Mouse (Mus musculus): ENCODE measurements around the gene Olfml2a. TPM values are rescaled to one million over a fixed set of nuclear protein-coding genes. Genes with fewer than 3 reads are reported as not detected.

Gene Olfml2a
- polyA plus RNA-seq, 1 experiment from 2014 or later = 1.2 TPM

- H3K36me3 ChIP-seq (ENCODE audit: control insufficient read depth, insufficient read depth, low read length) = no peaks in the 10 kb centered on the region
- WGBS = 82% methylated on average over 3 of the region's 3 CpGs
- 0 out of 2 replicates have a peak, but pooled peaks cover 4% of the 10 kb centered on the region for H3K9me3 ChIP-seq (ENCODE audit: control insufficient read depth, low read length)
- DNase-seq (ENCODE audit: low spot score) (no peak), ATAC-seq (replicated peaks; ENCODE audit: low FRiP score, low TSS enrichment, low read depth) (no peak)
- no peak overlapping the region for H3K4me2 ChIP-seq (ENCODE audit: low read length)
- no peak overlapping the region for H3K27ac ChIP-seq (ENCODE audit: low read depth)
- H3K4me1 ChIP-seq (replicated peaks; ENCODE audit: control insufficient read depth, insufficient read depth, low read length) = no peaks in the 10 kb centered on the region
- no peaks in the 10 kb centered on the region for H3K27me3 ChIP-seq (replicated peaks; ENCODE audit: control insufficient read depth, insufficient read depth, low read length)
- no peak overlapping the region for H3K4me3 ChIP-seq (ENCODE audit: low read depth, low read length)
- no peak overlapping the region for H3K9ac ChIP-seq (ENCODE audit: low read length)
Observed at GRCm38 (mm10) chr2:38986580-38986979, 54.8 kb downstream of the Olfml2a start.

- Histone ChIP-seq H3K9ac (ENCODE audit: low read length) (no peak overlapping the region), H3K27ac (ENCODE audit: low read depth) (no peak overlapping the region), H3K4me2 (ENCODE audit: low read length) (no peak overlapping the region), H3K27me3 (replicated peaks; ENCODE audit: control insufficient read depth, insufficient read depth, low read length) (no peaks in the 10 kb centered on the region), H3K4me3 (ENCODE audit: low read depth, low read length) (no peak overlapping the region), H3K4me1 (replicated peaks; ENCODE audit: control insufficient read depth, insufficient read depth, low read length) (no peaks in the 10 kb centered on the region), H3K36me3 (ENCODE audit: control insufficient read depth, insufficient read depth, low read length) (no peaks in the 10 kb centered on the region), H3K9me3 (ENCODE audit: control insufficient read depth, low read length) (0 out of 2 replicates have a peak, but pooled peaks cover 4% of the 10 kb centered on the region)
- WGBS = 35% methylated on average over 1 of the region's 1 CpGs
- ATAC-seq (replicated peaks; ENCODE audit: low FRiP score, low TSS enrichment, low read depth) (no peak; the same call in 1 of the 2 replicates), DNase-seq (ENCODE audit: low spot score) (no peak)
Observed at GRCm38 (mm10) chr2:38987371-38987770, 55.6 kb downstream of the Olfml2a start.

GRCm38 (mm10) chr2:38987803-38988510, 56.2 kb downstream of the Olfml2a start:
- Histone ChIP-seq H3K4me1 (replicated peaks; ENCODE audit: control insufficient read depth, insufficient read depth, low read length) (0 out of 2 replicates have a peak, but pooled peaks cover 4% of the 10 kb centered on the region), H3K4me3 (ENCODE audit: low read depth, low read length) (no peak overlapping the region), H3K27me3 (replicated peaks; ENCODE audit: control insufficient read depth, insufficient read depth, low read length) (no peaks in the 10 kb centered on the region), H3K4me2 (ENCODE audit: low read length) (no peak overlapping the region), H3K9me3 (ENCODE audit: control insufficient read depth, low read length) (0 out of 2 replicates have a peak, but pooled peaks cover 4% of the 10 kb centered on the region), H3K36me3 (ENCODE audit: control insufficient read depth, insufficient read depth, low read length) (no peaks in the 10 kb centered on the region), H3K9ac (ENCODE audit: low read length) (no peak overlapping the region), H3K27ac (ENCODE audit: low read depth) (no peak overlapping the region)
- ATAC-seq (replicated peaks; ENCODE audit: low FRiP score, low TSS enrichment, low read depth) = no peak
- 73% methylated on average over 6 of the region's 6 CpGs for WGBS
- DNase-seq (ENCODE audit: low spot score) = no peak

- Histone ChIP-seq H3K4me3 (ENCODE audit: low read depth, low read length) (no peak overlapping the region), H3K27me3 (replicated peaks; ENCODE audit: control insufficient read depth, insufficient read depth, low read length) (no peaks in the 10 kb centered on the region), H3K36me3 (ENCODE audit: control insufficient read depth, insufficient read depth, low read length) (no peaks in the 10 kb centered on the region), H3K9ac (ENCODE audit: low read length) (no peak overlapping the region), H3K27ac (ENCODE audit: low read depth) (no peak overlapping the region), H3K9me3 (ENCODE audit: control insufficient read depth, low read length) (no peaks in the 10 kb centered on the region), H3K4me2 (ENCODE audit: low read length) (no peak overlapping the region), H3K4me1 (replicated peaks; ENCODE audit: control insufficient read depth, insufficient read depth, low read length) (0 out of 2 replicates have a peak, but pooled peaks cover 4% of the 10 kb centered on the region)
- no peak for ATAC-seq (replicated peaks; ENCODE audit: low FRiP score, low TSS enrichment, low read depth)
- no peak for DNase-seq (ENCODE audit: low spot score)
- WGBS = 89% methylated on average over 2 of the region's 2 CpGs
Observed at GRCm38 (mm10) chr2:38988929-38989328, 57.2 kb downstream of the Olfml2a start.

DNA sequence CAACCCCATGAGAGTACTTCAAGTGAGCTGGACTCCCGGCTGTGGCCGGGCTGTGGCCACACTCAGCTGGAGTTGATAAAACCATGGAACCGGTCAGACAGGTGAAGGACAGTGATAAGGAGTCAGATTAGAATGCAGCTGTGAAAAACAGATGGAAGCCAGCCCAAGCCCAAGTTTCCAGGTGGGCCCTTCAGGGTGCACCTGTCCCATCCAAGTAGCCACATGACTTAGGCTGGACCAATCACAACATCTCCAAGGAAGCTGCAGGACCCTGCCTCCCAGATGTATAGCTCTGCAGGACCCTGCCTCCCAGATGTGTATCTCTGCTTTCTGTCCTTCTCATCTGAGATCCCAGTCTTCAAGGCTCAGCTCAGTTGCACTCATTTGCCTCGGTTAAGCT, 60.2 kb downstream of the Olfml2a start:
- Histone ChIP-seq H3K4me1 (replicated peaks; ENCODE audit: control insufficient read depth, insufficient read depth, low read length) (0 out of 2 replicates have a peak, but pooled peaks cover 4% of the 10 kb centered on the region), H3K27ac (ENCODE audit: low read depth) (no peak overlapping the region), H3K4me3 (ENCODE audit: low read depth, low read length) (no peak overlapping the region), H3K27me3 (replicated peaks; ENCODE audit: control insufficient read depth, insufficient read depth, low read length) (no peaks in the 10 kb centered on the region), H3K36me3 (ENCODE audit: control insufficient read depth, insufficient read depth, low read length) (no peaks in the 10 kb centered on the region), H3K9ac (ENCODE audit: low read length) (no peak overlapping the region), H3K9me3 (ENCODE audit: control insufficient read depth, low read length) (no peaks in the 10 kb centered on the region), H3K4me2 (ENCODE audit: low read length) (no peak overlapping the region)
- no peak for DNase-seq (ENCODE audit: low spot score)
- ATAC-seq (replicated peaks; ENCODE audit: low FRiP score, low TSS enrichment, low read depth) = peak; percentile 20; the same call in 1 of the 2 replicates
- WGBS = 46% methylated on average over 4 of the region's 4 CpGs

GRCm38 (mm10) chr2:38992452-38992851, 60.7 kb downstream of the Olfml2a start:
- H3K9me3 ChIP-seq (ENCODE audit: control insufficient read depth, low read length) = no peaks in the 10 kb centered on the region
- H3K36me3 ChIP-seq (ENCODE audit: control insufficient read depth, insufficient read depth, low read length) = no peaks in the 10 kb centered on the region
- H3K4me3 ChIP-seq (ENCODE audit: low read depth, low read length) = no peak overlapping the region
- H3K4me2 ChIP-seq (ENCODE audit: low read length) = no peak overlapping the region
- 0 out of 2 replicates have a peak, but pooled peaks cover 4% of the 10 kb centered on the region for H3K4me1 ChIP-seq (replicated peaks; ENCODE audit: control insufficient read depth, insufficient read depth, low read length)
- ATAC-seq (replicated peaks; ENCODE audit: low FRiP score, low TSS enrichment, low read depth) = no peak
- H3K27me3 ChIP-seq (replicated peaks; ENCODE audit: control insufficient read depth, insufficient read depth, low read length) = no peaks in the 10 kb centered on the region
- DNase-seq (ENCODE audit: low spot score) = no peak
- 51% methylated on average over 4 of the region's 4 CpGs for WGBS
- no peak overlapping the region for H3K9ac ChIP-seq (ENCODE audit: low read length)
- H3K27ac ChIP-seq (ENCODE audit: low read depth) = no peak overlapping the region

DNA sequence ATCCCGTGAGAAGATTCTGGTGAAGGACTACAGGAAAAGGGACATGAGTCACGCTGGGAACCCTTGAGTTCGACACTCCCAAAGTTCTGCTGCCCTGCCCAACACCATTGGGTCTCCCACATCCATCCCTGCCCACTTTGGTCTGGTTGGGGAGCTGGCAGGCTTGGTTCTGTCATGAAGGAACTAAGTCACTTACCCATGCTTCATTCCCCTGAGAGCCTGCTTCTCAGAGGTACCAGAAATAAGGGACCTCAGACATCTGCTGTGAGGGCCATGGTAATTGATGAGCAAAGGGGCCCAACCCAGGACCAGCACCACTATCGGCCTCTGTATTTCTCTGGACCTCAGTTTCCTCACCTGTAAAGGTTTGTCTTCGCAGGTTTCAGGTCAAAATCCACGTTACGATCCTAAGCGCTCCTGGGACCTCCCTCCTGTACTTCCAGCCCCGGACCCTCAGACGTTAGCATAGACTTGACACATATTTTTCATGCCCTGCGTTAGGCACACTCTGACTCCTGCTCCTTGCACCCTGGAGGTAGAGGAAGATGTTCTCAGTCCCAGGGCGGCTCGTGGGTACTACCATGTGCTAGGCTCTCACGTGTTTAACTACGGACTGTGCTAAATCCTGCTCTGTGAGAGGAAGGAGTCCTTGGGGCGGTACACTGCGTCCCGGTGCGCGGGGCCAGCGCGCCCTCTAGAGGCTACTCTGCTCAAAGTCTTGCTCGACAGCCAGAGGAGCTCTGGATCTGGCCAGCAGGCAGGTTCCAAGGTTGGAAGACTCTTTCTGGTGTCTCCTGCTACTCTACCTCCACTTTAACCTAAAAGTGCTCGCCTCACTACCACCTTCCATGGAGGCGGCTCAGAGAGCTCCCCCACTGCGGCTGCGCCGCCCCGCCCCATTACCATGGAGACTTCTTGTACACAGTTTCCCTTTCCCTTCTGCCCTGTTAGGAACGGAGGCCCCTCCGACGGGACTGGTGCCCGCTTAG, 65.9 kb downstream of the Olfml2a start, which contains the start of gene Wdr38:
Wdr38 (plus strand) TSS at position 91 of the 989 bp plus-strand sequence.
- H3K36me3 ChIP-seq (ENCODE audit: control insufficient read depth, insufficient read depth, low read length) = peaks cover 32% of the 10 kb centered on the region
- H3K4me3 ChIP-seq (ENCODE audit: low read depth, low read length) = peak within 1 kb of the TSS; percentile 41
- H3K9me3 ChIP-seq (ENCODE audit: control insufficient read depth, low read length) = no peaks in the 10 kb centered on the region
- ATAC-seq (replicated peaks; ENCODE audit: low FRiP score, low TSS enrichment, low read depth) = peak; percentile 89
- H3K27ac ChIP-seq (ENCODE audit: low read depth) = no peak within 1 kb of the TSS
- WGBS = 14% methylated on average over 33 of the region's 33 CpGs
- H3K27me3 ChIP-seq (replicated peaks; ENCODE audit: control insufficient read depth, insufficient read depth, low read length) = no peaks in the 10 kb centered on the region
- H3K4me2 ChIP-seq (ENCODE audit: low read length) = peak within 1 kb of the TSS; percentile 63
- DNase-seq (ENCODE audit: low spot score) = peak; percentile 94
- H3K9ac ChIP-seq (ENCODE audit: low read length) = peak within 1 kb of the TSS; percentile 39
- H3K4me1 ChIP-seq (replicated peaks; ENCODE audit: control insufficient read depth, insufficient read depth, low read length) = peaks cover 4% of the 10 kb centered on the region

DNA sequence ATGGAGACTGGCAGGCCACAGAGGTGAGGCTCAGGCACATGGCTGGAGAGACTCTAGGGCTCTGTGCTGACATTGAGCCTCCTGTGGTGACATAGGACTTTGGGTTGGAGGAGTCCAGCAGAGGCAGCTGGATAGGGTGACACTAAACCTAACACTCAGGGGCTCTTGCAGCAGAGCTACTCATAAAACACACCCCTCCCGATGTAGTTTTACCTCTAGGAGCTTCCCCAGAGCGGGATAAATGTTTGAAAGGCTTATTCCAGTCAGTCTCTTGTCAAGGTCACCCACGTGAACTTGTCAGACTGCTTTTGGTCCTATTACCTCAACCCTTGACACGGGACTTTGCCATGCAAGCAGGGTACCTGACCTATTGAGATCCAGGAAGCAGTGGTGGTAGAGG, 67.6 kb downstream of the Olfml2a start:
- peaks cover 46% of the 10 kb centered on the region for H3K36me3 ChIP-seq (ENCODE audit: control insufficient read depth, insufficient read depth, low read length)
- DNase-seq (ENCODE audit: low spot score) (no peak), ATAC-seq (replicated peaks; ENCODE audit: low FRiP score, low TSS enrichment, low read depth) (no peak)
- H3K27ac ChIP-seq (ENCODE audit: low read depth) = no peak overlapping the region
- H3K27me3 ChIP-seq (replicated peaks; ENCODE audit: control insufficient read depth, insufficient read depth, low read length) = no peaks in the 10 kb centered on the region
- 53% methylated on average over 4 of the region's 4 CpGs for WGBS
- H3K4me1 ChIP-seq (replicated peaks; ENCODE audit: control insufficient read depth, insufficient read depth, low read length) = peaks cover 16% of the 10 kb centered on the region
- H3K9me3 ChIP-seq (ENCODE audit: control insufficient read depth, low read length) = no peaks in the 10 kb centered on the region
- no peak overlapping the region for H3K4me3 ChIP-seq (ENCODE audit: low read depth, low read length)
- H3K4me2 ChIP-seq (ENCODE audit: low read length) = no peak overlapping the region
- no peak overlapping the region for H3K9ac ChIP-seq (ENCODE audit: low read length)

All from intestine, embryonic 14.5 days (tissue).